Mouse (Mus musculus) olfactory bulb, adult 2 months (tissue): ENCODE measurements around the gene Wipf3.

ENCODE experiments used
- CTCF ChIP-seq: fragments of 200-500 bp; IDR thresholded peaks from 2 replicates; pipeline ENCODE4 v1.5.1; 2012; ENCODE audit warnings: low read depth, mild to moderate bottlenecking, low read length, moderate library complexity; ENCODE audit not compliant: insufficient read depth
- POLR2A ChIP-seq: fragments of 200-500 bp; IDR thresholded peaks from 2 replicates; pipeline ENCODE4 v1.6.1; 2012; ENCODE audit warnings: mild to moderate bottlenecking, low read depth, low read length, moderate library complexity; ENCODE audit not compliant: insufficient read depth

DNA sequence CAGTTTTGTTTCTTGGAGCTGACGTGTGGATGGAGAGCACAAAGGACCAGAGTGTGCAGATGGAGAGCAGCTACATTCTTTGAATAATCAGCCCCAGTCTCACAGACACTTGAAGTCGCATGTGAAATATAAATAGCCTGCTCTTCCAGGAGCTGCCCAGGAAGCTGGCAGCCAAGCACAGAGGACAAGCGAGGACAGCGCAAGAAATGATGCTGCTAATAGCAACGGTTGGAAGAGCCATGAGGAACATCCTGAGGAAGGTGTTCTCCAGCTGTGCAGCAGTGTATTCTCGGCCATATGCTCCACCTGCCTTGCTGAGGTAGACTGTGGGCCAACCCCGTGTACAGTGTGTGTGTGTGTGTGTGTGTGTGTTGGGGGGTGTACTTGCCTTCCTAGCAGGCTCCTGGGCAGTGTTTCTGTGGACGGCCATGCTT, 101.7 kb downstream of the Wipf3 start:
- TF ChIP-seq CTCF, result no peak
- TF ChIP-seq POLR2A, result no peak
